Mouse (Mus musculus) spleen, adult 2 months (tissue): ENCODE data around the gene Scp2. TPM values are rescaled to one million over a fixed set of nuclear protein-coding genes. Genes with fewer than 3 reads are reported as not detected.
A peak's percentile ranks its signal among the peaks of the same experiment; 100 is the strongest.

ENCODE experiments used
- DNase-seq, 2 experiments: peaks; one replicate each; pipeline versions ENCODE4 v3.0.0 to v3.0.0-alpha.2; 2012 to 2021; ENCODE audit warnings: low spot score in 2 of 2, low read depth in 1 of 2
- H3K27ac ChIP-seq: fragments of 200-500 bp; 2 replicates; pipeline ENCODE4 v1.5.1; 2012; ENCODE audit warnings: low read length, inconsistent platforms; ENCODE audit not compliant: insufficient read depth
- H3K27me3 ChIP-seq: fragments of 200-500 bp; 2 replicates; pipeline ENCODE4 v1.6.1; 2012; ENCODE audit warnings: mild to moderate bottlenecking, moderate library complexity, low read length, inconsistent platforms; ENCODE audit not compliant: control insufficient read depth, insufficient read depth
- H3K36me3 ChIP-seq: fragments of 200-500 bp; 2 replicates; pipeline ENCODE4 v1.6.1; 2012; ENCODE audit warnings: mild to moderate bottlenecking, low read length, inconsistent platforms; ENCODE audit not compliant: control insufficient read depth, insufficient read depth
- H3K4me1 ChIP-seq: fragments of 200-500 bp; 2 replicates; pipeline ENCODE4 v1.6.1; 2011; ENCODE audit warnings: inconsistent platforms; ENCODE audit not compliant: control insufficient read depth, insufficient read depth, insufficient read length
- H3K4me3 ChIP-seq: fragments of 200-500 bp; 2 replicates; pipeline ENCODE4 v1.5.1; 2011; ENCODE audit warnings: mild to moderate bottlenecking, inconsistent platforms; ENCODE audit not compliant: insufficient read depth, insufficient read length; ENCODE audit errors: extremely low read depth
- CTCF ChIP-seq: fragments of 200-500 bp; IDR thresholded peaks from 2 replicates; pipeline ENCODE4 v1.5.1; 2011; ENCODE audit warnings: mild to moderate bottlenecking, inconsistent platforms; ENCODE audit not compliant: insufficient read depth, insufficient read length, insufficient replicate concordance; ENCODE audit errors: extremely low read depth
- POLR2A ChIP-seq: fragments of 200-500 bp; IDR thresholded peaks from 2 replicates; pipeline ENCODE4 v1.6.1; 2011; ENCODE audit warnings: low read depth, low read length, inconsistent platforms
- WGBS: fragments of 180-500 bp; shearing (Covaris S2); methylation state at CpG from one replicate; pipeline ENCODE4 v1.1.7; 2018; 5-methylcytosine and 5-hydroxymethylcytosine counted together
- polyA plus RNA-seq: library from polyadenylated mRNA; depleted of rRNA; stranded (reverse); fragments of >200 nt; gene quantifications from 2 replicates; pipeline ENCODE4 v1.2.3, GENCODE M21; 2012

Gene Scp2
- polyA plus RNA-seq, 1 experiment, result 54.0 TPM

DNA sequence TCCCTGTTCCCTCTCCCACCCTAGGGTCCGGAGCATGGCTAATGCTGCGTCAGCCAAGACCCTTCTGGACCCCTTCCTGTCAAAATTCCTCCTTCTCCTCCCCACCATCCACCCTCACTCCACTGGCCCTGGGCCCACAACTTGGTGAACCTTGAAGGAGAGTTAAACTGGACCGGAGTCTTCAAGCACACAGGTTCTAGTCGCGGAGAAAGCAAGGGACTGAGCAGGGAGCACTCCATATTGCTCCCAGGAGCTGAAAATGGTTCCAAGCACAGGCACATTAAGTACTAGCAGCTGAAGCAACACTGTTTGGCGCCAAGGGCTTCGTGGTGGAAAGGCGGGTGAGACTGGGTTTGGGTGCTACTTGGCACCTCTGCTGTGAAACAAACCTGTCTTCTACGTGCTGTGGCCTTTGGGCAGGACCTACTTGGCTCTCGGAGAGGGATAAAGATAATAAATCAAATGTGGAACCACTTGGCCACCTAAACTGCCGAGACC is 112.4 kb downstream of the Scp2 start:
- TF ChIP-seq CTCF, result no peak
- TF ChIP-seq POLR2A, result no peak
- H3K27ac ChIP-seq, result no peak overlapping the region
- no peaks in the 10 kb centered on the region for H3K36me3 ChIP-seq
- H3K4me3 ChIP-seq, result no peak overlapping the region
- peaks cover 6% of the 10 kb centered on the region; the same call in 1 of the 2 replicates for H3K27me3 ChIP-seq
- no peak for DNase-seq
- H3K4me1 ChIP-seq, result no peaks in the 10 kb centered on the region; the same call in 1 of the 2 replicates
- WGBS, result 61% methylated on average over 11 of the region's 11 CpGs

- Histone ChIP-seq H3K4me1 (no peaks in the 10 kb centered on the region; the same call in 1 of the 2 replicates), H3K27ac (no peak overlapping the region), H3K36me3 (no peaks in the 10 kb centered on the region), H3K4me3 (peak overlapping the region; percentile 37; the same call in 1 of the 2 replicates), H3K27me3 (peaks cover 6% of the 10 kb centered on the region; the same call in 1 of the 2 replicates)
- DNase-seq, result no peak
- 2% methylated on average over 82 of the region's 86 CpGs for WGBS
- no peak for TF ChIP-seq POLR2A
- TF ChIP-seq CTCF, result no peak
These were observed 113.1 kb downstream of the Scp2 start for GRCm38 (mm10) chr4:108031502-108032351.

- Histone ChIP-seq H3K4me1 (no peaks in the 10 kb centered on the region; the same call in 1 of the 2 replicates), H3K27me3 (peaks cover 6% of the 10 kb centered on the region; the same call in 1 of the 2 replicates), H3K36me3 (no peaks in the 10 kb centered on the region), H3K4me3 (peak overlapping the region; percentile 6; the same call in 1 of the 2 replicates), H3K27ac (no peak overlapping the region)
- DNase-seq, result no peak
- WGBS, result 10% methylated on average over 22 of the region's 22 CpGs
- TF ChIP-seq POLR2A (no peak), CTCF (no peak)
These were observed 113.8 kb downstream of the Scp2 start for GRCm38 (mm10) chr4:108030888-108031501.

DNA sequence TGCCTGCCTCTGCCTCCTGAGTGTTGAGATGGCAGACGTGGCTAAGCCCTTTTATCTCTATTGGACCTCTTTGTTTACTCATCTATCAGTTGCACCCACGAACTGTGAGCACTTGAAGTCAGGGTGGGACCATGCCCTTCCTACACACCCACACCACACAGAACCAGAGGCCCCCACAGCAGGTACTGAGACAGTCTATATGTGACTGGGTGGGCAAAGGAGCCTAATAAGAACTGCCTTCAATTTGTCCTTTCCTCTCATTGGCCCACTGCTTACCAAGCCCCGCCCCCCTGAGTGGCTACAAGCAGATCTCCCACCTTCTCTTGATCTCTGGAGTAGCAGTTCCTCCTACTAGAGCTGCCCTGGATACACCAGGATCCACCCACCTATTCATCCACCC is 118.6 kb downstream of the Scp2 start:
- Histone ChIP-seq H3K4me1 (no peaks in the 10 kb centered on the region), H3K27me3 (no peaks in the 10 kb centered on the region; the same call in 1 of the 2 replicates), H3K27ac (no peak overlapping the region), H3K4me3 (no peak overlapping the region), H3K36me3 (no peaks in the 10 kb centered on the region)
- TF ChIP-seq CTCF, result no peak
- TF ChIP-seq POLR2A, result no peak
- 67% methylated on average over 3 of the region's 3 CpGs for WGBS
- no peak for DNase-seq

DNA sequence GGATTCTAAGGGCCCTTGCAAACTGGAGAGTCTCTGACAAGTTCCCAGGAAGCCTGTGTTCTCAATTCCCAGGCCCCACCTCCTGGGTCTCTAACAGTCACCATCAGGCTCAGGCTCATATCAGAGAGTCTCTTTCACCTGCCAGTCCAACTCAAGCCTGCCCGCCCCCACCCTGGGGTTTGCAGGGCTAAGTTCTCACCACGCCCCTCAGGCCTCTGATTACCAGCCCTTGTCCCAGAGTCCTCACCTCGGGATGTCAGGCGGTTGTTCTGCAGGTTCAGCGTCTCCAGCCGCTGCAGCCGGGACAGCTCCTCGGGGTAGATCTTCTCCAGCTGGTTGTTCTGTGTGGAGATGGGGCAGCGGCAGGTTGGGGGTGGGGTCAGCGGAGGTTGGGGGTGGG is 119.5 kb downstream of the Scp2 start:
- no peaks in the 10 kb centered on the region for H3K4me1 ChIP-seq
- no peak for DNase-seq
- no peak overlapping the region for H3K4me3 ChIP-seq
- H3K36me3 ChIP-seq, result no peaks in the 10 kb centered on the region
- 50% methylated on average over 10 of the region's 10 CpGs for WGBS
- no peak overlapping the region for H3K27ac ChIP-seq
- no peak for TF ChIP-seq POLR2A
- no peak for TF ChIP-seq CTCF
- no peaks in the 10 kb centered on the region for H3K27me3 ChIP-seq

- H3K27ac ChIP-seq, result no peak overlapping the region
- no peaks in the 10 kb centered on the region for H3K36me3 ChIP-seq
- H3K27me3 ChIP-seq, result no peaks in the 10 kb centered on the region
- WGBS, result 91% methylated on average over 5 of the region's 5 CpGs
- H3K4me3 ChIP-seq, result no peak overlapping the region
- TF ChIP-seq CTCF, result no peak
- TF ChIP-seq POLR2A, result no peak
- H3K4me1 ChIP-seq, result no peaks in the 10 kb centered on the region
- DNase-seq, result no peak
These were observed 120.2 kb downstream of the Scp2 start for GRCm38 (mm10) chr4:108024641-108025040.
